Mouse (Mus musculus) midbrain, embryonic 12.5 days (tissue): ENCODE data around the gene Brinp2. TPM values are rescaled to one million over a fixed set of nuclear protein-coding genes. Genes with fewer than 3 reads are reported as not detected.

Experiments
- ATAC-seq: fragments of 200-750 bp; cut with Nextera tagmentation; 2 replicates; pipeline ENCODE4 v1.8.0; 2017; ENCODE audit warnings: low read depth, moderate TSS enrichment, moderate library complexity; ENCODE audit not compliant: low FRiP score
- H3K27ac ChIP-seq: fragments of 300-500 bp; sonication (generic); replicated peaks from 2 replicates; pipeline ENCODE4 v1.5.1; 2016; ENCODE audit warnings: mild to moderate bottlenecking
- H3K27me3 ChIP-seq: fragments of 300-500 bp; sonication (generic); 2 replicates; pipeline ENCODE4 v1.6.1; 2016; ENCODE audit warnings: mild to moderate bottlenecking
- H3K36me3 ChIP-seq: fragments of 300-500 bp; sonication (generic); 2 replicates; pipeline ENCODE4 v1.6.1; 2016
- H3K4me1 ChIP-seq: fragments of 300-500 bp; sonication (generic); 2 replicates; pipeline ENCODE4 v1.6.1; 2016
- H3K4me2 ChIP-seq: fragments of 300-500 bp; sonication (generic); replicated peaks from 2 replicates; pipeline ENCODE4 v1.6.1; 2016; ENCODE audit warnings: mild to moderate bottlenecking, moderate library complexity
- H3K4me3 ChIP-seq: fragments of 300-500 bp; sonication (generic); 2 replicates; pipeline ENCODE4 v1.5.1; 2016; ENCODE audit warnings: mild to moderate bottlenecking
- H3K9ac ChIP-seq: fragments of 300-500 bp; sonication (generic); replicated peaks from 2 replicates; pipeline ENCODE4 v1.6.1; 2016; ENCODE audit warnings: mild to moderate bottlenecking, moderate library complexity
- H3K9me3 ChIP-seq: fragments of 300-500 bp; sonication (generic); 2 replicates; pipeline ENCODE4 v1.6.1; 2016; ENCODE audit warnings: mild to moderate bottlenecking
- WGBS: fragments of 180-500 bp; shearing (Covaris S2); methylation state at CpG from one replicate; pipeline ENCODE4 v1.1.7; 2016; 5-methylcytosine and 5-hydroxymethylcytosine counted together
- polyA plus RNA-seq: library from polyadenylated mRNA; unstranded; fragments of >200 nt; fragmentation: Nextera tagmentation; extraction: Ambion mirVana; gene quantifications from 2 replicates; pipeline ENCODE4 v1.2.1, GENCODE M21; 2016

Brinp2 gene
- polyA plus RNA-seq, 1 experiment from 2014 or later = 10.2 TPM

DNA sequence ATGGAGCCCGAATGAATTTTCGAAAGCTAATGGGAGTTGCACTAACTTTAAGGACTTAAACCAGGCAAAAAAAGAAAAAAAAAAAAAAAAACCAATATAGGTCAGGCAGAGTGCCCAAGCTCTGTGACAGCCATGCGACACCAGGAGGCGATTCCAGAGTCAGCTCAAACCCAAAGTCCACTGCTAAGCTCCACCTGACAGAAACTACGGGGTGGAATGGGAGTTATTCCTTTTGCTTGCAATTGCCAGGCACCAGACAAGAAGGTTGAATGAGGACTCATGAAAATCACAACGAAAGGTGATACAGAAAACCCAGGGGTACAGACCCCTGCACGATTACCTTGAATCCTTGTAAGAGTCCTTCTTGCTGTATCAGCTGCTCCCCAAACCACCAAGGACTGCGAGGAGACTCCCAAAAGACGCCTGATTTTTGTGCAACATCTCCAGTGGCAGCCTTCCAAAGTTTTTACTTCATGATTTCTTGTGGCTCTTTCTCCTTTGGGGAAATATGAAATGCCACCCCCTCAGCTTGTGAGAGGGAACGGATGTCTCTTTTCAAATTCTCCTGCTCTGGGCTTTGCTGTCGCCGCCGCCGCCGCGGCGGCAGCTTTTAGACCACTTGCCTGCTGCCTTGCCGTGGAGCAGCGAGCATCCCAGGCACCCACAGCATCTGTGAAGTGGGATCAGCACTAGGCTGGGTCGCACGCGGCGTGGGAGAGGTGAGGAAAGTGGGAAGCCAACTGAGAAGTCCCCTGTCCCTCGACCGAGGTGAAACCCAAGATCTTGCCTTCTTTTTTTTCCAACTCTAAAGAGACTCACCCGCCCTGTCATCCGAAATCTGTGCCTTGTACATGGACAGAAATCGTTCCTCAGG lies 712 bp downstream of the Brinp2 start:
- Histone ChIP-seq H3K36me3 (no peaks in the 10 kb centered on the region), H3K4me1 (peaks cover 13% of the 10 kb centered on the region; the same call in 1 of the 2 replicates), H3K27ac (no peak overlapping the region), H3K27me3 (peaks cover 33% of the 10 kb centered on the region), H3K4me3 (peak overlapping the region; percentile 63), H3K4me2 (peak overlapping the region; percentile 95), H3K9me3 (no peaks in the 10 kb centered on the region), H3K9ac (peak overlapping the region; percentile 63)
- ATAC-seq = peak; percentile 57
- 8% methylated on average over 28 of the region's 28 CpGs for WGBS

DNA sequence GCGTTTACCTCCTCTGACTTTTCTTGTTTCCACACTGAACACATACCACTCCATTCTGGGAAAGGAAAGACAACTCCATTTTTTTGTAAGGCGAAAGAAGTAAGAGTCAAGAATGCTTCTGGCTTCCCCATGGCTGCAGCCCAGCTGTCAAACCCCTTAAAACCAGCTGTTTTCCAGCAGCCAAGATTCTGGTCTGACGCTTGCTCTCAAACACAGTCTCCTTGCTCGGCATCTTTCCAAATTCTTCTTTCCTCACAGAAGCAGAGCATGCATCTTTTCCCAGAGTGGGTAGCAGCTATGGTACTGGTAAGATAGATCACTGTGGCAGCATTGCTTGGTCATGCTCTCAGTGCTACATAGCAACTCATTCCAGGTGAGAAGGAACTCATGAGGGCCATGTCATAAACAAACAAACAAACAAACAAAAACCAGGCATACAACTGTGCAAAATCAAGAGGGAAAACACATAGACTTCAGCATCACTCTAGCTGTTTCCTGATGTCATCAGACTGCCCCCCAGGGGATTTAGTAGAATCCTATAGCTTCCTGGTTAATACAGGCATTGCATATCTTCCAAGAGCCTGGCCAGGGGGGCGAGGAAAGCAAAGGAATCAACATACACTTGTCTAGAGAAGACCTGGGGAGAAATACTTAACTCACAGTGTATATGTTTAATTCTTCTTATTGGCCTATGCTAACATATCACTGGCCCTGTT lies 2.3 kb downstream of the Brinp2 start:
- H3K27me3 ChIP-seq = peaks cover 29% of the 10 kb centered on the region
- no peak overlapping the region for H3K9ac ChIP-seq
- 87% methylated on average over 5 of the region's 5 CpGs for WGBS
- H3K9me3 ChIP-seq = no peaks in the 10 kb centered on the region
- ATAC-seq = no peak
- H3K4me3 ChIP-seq = no peak overlapping the region
- H3K4me1 ChIP-seq = peaks cover 13% of the 10 kb centered on the region; the same call in 1 of the 2 replicates
- no peaks in the 10 kb centered on the region for H3K36me3 ChIP-seq
- H3K27ac ChIP-seq = no peak overlapping the region
- H3K4me2 ChIP-seq = peak overlapping the region; percentile 95

DNA sequence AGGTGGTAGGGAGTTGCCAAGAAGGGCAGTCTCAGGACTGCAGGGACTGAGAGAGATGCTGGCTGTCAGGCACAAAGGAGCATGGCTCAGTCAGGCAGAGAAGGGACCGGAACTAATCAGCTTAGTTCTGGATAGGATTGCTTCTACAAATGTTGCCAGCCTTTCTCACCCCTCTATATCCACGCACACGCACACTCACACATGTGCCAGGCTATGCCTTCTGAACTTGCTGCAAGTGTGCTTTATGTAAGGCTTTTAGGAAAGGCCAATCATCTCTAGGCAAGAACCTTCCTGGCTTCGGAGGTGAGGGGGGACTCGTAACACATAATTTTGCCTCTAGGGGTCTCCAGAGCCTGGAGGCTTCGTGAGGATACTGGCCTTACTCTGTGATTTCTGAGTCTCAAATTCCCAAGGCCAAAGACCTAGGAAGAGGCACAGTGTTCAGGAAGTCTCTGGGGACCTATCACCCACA lies 12.8 kb downstream of the Brinp2 start:
- H3K9me3 ChIP-seq = no peaks in the 10 kb centered on the region
- 23% methylated on average over 6 of the region's 6 CpGs for WGBS
- no peaks in the 10 kb centered on the region for H3K36me3 ChIP-seq
- no peaks in the 10 kb centered on the region for H3K27me3 ChIP-seq
- H3K4me1 ChIP-seq = peaks cover 9% of the 10 kb centered on the region
- peak overlapping the region; percentile 39; the same call in 1 of the 2 replicates for H3K27ac ChIP-seq
- H3K9ac ChIP-seq = no peak overlapping the region
- peak; percentile 88 for ATAC-seq
- H3K4me2 ChIP-seq = no peak overlapping the region
- H3K4me3 ChIP-seq = no peak overlapping the region

DNA sequence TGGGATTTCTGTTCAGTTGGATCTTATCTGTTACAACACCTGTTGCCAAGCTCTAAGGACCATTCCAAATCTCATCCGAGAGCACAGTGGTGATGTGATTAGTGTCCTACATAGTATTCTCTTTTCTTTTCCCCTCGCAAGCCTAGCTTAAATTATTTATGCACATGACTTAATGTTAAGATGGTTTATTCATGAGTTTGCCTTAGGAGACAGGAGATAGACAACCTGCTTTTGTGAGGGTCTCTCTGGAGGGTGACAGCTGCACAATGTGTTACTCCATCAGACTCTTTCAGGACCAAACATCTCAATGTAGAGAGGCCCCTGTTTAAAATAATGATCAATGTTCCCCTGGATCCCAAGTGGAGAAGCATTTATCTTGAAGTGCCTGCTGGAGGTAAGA lies 27.3 kb downstream of the Brinp2 start:
- Histone ChIP-seq H3K36me3 (no peaks in the 10 kb centered on the region), H3K4me1 (0 out of 2 replicates have a peak, but pooled peaks cover 8% of the 10 kb centered on the region), H3K4me2 (no peak overlapping the region), H3K27ac (no peak overlapping the region), H3K9ac (no peak overlapping the region), H3K27me3 (no peaks in the 10 kb centered on the region), H3K9me3 (no peaks in the 10 kb centered on the region), H3K4me3 (no peak overlapping the region)
- WGBS = 32% methylated on average over 2 of the region's 2 CpGs
- ATAC-seq = no peak

DNA sequence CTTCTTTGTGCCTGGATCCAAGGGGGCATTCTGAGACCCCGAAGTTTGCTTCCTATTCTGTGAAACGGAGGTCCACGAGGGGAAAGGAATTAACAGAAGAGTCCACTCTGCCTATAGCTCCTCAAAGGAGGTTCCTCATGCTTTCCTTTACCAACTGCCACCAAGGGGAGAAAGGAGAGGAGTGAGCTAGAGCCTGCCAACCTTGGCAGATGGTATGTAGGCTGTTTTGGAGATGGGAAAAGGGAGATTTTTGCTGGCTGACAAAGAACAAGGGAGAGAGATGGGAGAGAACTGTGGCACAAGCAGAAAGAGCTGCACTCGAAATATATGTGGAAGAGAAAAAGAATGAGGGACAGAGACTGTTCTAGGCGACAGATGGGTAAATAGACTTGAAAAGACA lies 28.0 kb downstream of the Brinp2 start:
- Histone ChIP-seq H3K4me1 (0 out of 2 replicates have a peak, but pooled peaks cover 8% of the 10 kb centered on the region), H3K9me3 (no peaks in the 10 kb centered on the region), H3K36me3 (no peaks in the 10 kb centered on the region), H3K4me3 (no peak overlapping the region), H3K27me3 (no peaks in the 10 kb centered on the region), H3K4me2 (no peak overlapping the region), H3K27ac (no peak overlapping the region), H3K9ac (no peak overlapping the region)
- ATAC-seq = no peak
- 77% methylated on average over 5 of the region's 5 CpGs for WGBS

DNA sequence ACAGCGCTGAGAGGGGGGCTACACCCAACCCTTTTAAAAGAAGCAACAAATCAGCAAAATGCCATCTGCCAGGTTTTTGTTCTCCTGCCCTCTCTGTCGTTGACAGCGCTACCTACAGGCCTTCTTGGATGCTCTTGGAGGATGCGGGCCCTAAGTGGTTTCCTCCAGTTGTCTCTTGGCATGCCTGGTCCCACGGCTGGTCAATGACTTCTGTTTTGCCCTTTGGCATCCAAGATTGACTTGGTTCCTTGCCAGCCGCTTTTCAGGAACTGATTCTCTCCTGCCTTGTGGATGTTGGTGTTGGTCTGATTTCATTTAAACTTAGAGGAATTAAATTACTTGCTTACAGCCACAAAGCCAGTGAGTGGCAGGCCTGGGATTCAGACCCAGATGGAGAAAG lies 32.8 kb downstream of the Brinp2 start:
- WGBS = 82% methylated on average over 6 of the region's 6 CpGs
- H3K4me3 ChIP-seq = no peak overlapping the region

DNA sequence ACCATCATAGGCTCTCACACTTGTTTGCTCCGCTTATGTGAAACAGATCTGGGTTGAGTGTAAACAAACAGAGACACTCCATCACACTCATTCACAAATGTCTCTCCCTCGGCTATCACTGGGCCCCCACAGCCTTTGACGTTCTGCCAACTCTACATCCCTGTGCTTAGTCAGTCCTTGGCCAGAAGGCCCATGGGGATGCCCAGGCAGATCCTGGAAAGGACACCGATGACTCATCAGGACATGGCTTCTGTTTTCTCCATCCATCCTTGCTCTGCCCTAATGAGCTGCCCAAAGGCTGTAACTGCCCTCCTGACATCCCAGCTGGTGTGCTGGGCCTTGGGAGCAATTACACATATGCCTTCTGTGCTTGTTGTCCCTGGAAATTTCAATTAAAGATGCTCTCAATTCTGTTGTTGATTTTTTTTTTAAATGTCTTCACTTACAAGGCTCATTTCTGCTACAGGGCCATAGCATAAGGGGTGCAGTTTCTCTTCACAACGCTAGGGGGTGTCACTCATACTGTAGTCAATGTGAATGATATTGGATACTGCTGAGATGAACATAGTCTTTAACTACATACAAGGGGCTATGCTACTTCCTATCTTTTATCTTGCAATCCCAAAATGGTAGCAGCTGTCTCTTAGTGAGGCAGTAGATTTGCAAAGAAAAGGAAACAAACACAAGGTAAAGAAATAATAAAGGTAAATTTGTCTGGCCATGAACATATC lies 45.5 kb downstream of the Brinp2 start:
- WGBS = 71% methylated on average over 5 of the region's 5 CpGs
- ATAC-seq = no peak
- Histone ChIP-seq H3K4me3 (no peak overlapping the region), H3K36me3 (no peaks in the 10 kb centered on the region), H3K9ac (no peak overlapping the region), H3K27ac (no peak overlapping the region), H3K4me1 (no peaks in the 10 kb centered on the region), H3K4me2 (no peak overlapping the region), H3K27me3 (no peaks in the 10 kb centered on the region), H3K9me3 (no peaks in the 10 kb centered on the region)

More for the DNA sequence above, 32.8 kb downstream of the Brinp2 start:
- H3K27me3 ChIP-seq = no peaks in the 10 kb centered on the region
- no peak overlapping the region for H3K9ac ChIP-seq
- H3K4me1 ChIP-seq = no peaks in the 10 kb centered on the region
- no peaks in the 10 kb centered on the region for H3K36me3 ChIP-seq
- H3K9me3 ChIP-seq = no peaks in the 10 kb centered on the region
- no peak for ATAC-seq
- no peak overlapping the region for H3K4me2 ChIP-seq
- no peak overlapping the region for H3K27ac ChIP-seq

DNA sequence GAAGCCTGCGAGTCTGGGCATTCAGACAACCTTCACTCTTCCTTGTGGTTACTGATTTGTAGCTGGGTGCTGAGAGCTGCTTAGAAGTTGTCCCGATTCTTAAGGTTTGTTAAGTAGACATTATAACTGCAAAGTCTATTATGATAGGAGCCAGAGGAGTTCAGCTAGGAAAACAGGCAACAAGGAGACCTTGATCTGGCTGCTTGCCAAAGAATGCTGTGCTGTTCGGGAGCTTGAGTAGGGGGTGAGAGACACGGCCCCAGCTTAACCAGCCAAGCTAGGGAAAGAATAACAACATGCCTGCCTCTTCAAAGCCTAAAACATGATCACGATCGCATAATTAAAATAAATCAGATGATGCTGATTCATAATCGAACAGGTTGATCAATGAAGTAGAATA lies 59.1 kb downstream of the Brinp2 start:
- Histone ChIP-seq H3K4me1 (peaks cover 15% of the 10 kb centered on the region), H3K36me3 (no peaks in the 10 kb centered on the region), H3K9ac (no peak overlapping the region), H3K27me3 (0 out of 2 replicates have a peak, but pooled peaks cover 9% of the 10 kb centered on the region), H3K27ac (no peak overlapping the region), H3K4me3 (no peak overlapping the region), H3K9me3 (no peaks in the 10 kb centered on the region), H3K4me2 (no peak overlapping the region)
- no peak for ATAC-seq
- 67% methylated on average over 7 of the region's 7 CpGs for WGBS

DNA sequence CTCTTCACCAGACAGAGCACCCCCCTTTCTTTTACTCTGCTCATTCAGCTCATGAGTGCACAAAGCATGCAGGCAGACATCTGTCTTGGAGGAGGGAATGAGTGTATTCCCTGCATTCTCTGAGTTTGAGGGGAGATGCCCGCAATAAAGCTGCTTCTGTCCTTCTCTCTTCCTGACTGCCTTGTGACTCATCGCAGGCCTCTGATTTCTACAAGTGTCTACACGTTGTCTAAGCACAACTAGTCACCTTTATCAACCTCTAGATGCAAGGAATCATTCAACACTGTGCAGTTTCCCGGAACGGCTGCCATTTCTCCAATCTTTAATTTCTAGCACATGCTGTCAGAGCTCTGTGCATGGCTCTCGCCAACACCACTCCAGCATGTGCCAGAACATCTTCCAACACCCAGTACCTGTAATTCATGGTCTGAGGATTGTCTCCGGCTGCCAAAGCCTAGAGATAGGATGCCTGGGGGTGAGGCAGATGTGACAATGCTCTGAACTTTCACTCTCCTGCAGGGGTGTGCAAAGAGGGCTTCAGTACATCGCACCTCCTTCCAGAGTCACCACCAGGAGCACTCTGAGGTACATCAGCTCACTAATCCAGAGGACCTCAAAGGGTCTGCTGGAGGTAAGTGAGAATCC lies 59.7 kb downstream of the Brinp2 start:
- Histone ChIP-seq H3K9me3 (no peaks in the 10 kb centered on the region), H3K27me3 (0 out of 2 replicates have a peak, but pooled peaks cover 9% of the 10 kb centered on the region), H3K36me3 (no peaks in the 10 kb centered on the region), H3K4me2 (no peak overlapping the region), H3K9ac (no peak overlapping the region), H3K4me1 (peaks cover 15% of the 10 kb centered on the region), H3K4me3 (no peak overlapping the region), H3K27ac (no peak overlapping the region)
- 83% methylated on average over 8 of the region's 8 CpGs for WGBS
- ATAC-seq = no peak

DNA sequence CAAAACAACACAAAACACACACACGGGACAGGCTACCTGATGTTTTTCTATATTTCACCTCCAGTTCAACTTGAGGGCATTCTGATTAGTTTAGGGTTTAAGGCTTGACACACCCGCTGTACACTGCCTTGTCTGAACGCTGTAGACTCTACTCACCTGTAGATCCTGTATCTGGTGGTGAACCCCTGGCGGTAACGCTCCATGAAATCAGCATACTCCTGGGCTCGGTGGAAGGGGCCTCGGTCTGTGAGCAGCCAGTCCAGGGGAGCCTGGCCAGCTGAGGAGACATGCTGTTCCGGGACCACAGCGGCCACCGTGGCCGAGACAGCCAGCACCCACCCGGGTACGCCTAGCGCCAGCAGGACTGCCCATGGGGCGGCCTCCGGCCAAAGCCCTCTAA lies 60.9 kb downstream of the Brinp2 start:
- peaks cover 15% of the 10 kb centered on the region for H3K4me1 ChIP-seq
- H3K27me3 ChIP-seq = 0 out of 2 replicates have a peak, but pooled peaks cover 9% of the 10 kb centered on the region
- no peaks in the 10 kb centered on the region for H3K36me3 ChIP-seq
- no peaks in the 10 kb centered on the region for H3K9me3 ChIP-seq
- H3K4me2 ChIP-seq = no peak overlapping the region
- H3K4me3 ChIP-seq = no peak overlapping the region
- no peak overlapping the region for H3K27ac ChIP-seq
- H3K9ac ChIP-seq = no peak overlapping the region
- ATAC-seq = no peak
- 36% methylated on average over 16 of the region's 16 CpGs for WGBS

DNA sequence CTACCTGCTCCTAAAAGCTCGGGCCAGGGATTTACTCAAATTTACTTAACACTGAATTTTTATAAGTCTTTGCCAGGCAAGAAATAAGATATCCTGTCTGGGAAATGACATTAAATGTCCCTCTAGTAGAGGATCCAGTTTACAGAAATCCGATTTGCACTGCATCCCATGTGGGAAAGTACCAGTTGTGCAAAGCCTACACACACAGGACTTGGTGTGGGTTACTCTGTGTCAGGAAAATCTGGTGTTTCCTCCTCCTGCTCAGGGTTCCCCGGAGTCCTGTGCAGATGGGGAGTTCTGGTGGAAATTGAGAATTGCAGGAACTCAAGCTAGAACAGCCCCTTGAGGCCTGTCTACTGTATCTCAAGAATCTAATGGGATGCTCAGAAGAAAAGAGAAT lies 70.9 kb downstream of the Brinp2 start:
- Histone ChIP-seq H3K9ac (no peak overlapping the region), H3K27me3 (no peaks in the 10 kb centered on the region), H3K4me2 (no peak overlapping the region), H3K36me3 (no peaks in the 10 kb centered on the region), H3K9me3 (no peaks in the 10 kb centered on the region), H3K27ac (no peak overlapping the region), H3K4me1 (no peaks in the 10 kb centered on the region), H3K4me3 (no peak overlapping the region)
- WGBS = 88% methylated on average over 3 of the region's 3 CpGs
- ATAC-seq = no peak
